Mouse (Mus musculus) C2C12 (cell line): ENCODE results near the gene Inpp5d. TPM values are rescaled to one million over a fixed set of nuclear protein-coding genes. Genes with fewer than 3 reads are reported as not detected.

Experiments used
- H3K27me3 ChIP-seq: one replicate; pipeline ENCODE4 v1.6.1; 2011; ENCODE audit not compliant: control insufficient read depth, insufficient read depth, insufficient read length
- H3K36me3 ChIP-seq: one replicate; pipeline ENCODE4 v1.6.1; 2011; ENCODE audit not compliant: control insufficient read depth, insufficient read depth
- H3K4me3 ChIP-seq: one replicate; pipeline ENCODE4 v1.5.1; 2011; ENCODE audit warnings: mild to moderate bottlenecking, control low read depth; ENCODE audit not compliant: poor library complexity, insufficient read depth, severe bottlenecking
- H3K79me2 ChIP-seq: one replicate; pipeline ENCODE4 v1.6.1; 2011; ENCODE audit not compliant: control insufficient read depth, insufficient read depth
- H3K79me3 ChIP-seq: one replicate; pipeline ENCODE4 v1.6.1; 2011; ENCODE audit warnings: low read depth, control low read depth
- H3ac ChIP-seq: one replicate; pipeline ENCODE3; 2011; ENCODE audit warnings: low read depth; ENCODE audit not compliant: control insufficient read depth, insufficient read length
- CEBPB ChIP-seq: IDR thresholded peaks from one replicate; pipeline ENCODE4 v1.6.1; 2011; ENCODE audit warnings: low read depth, mild to moderate bottlenecking, control low read depth, moderate library complexity
- CTCF ChIP-seq: IDR thresholded peaks from one replicate; pipeline ENCODE4 v1.5.1; 2011; ENCODE audit not compliant: control insufficient read depth, insufficient read depth, insufficient read length
- FOSL1 ChIP-seq: IDR thresholded peaks from one replicate; pipeline ENCODE4 v1.8.0; 2011; ENCODE audit warnings: mild to moderate bottlenecking, low read length; ENCODE audit not compliant: poor library complexity, insufficient read depth, severe bottlenecking
- MAX ChIP-seq: IDR thresholded peaks from one replicate; pipeline ENCODE4 v1.6.1; 2011; ENCODE audit warnings: mild to moderate bottlenecking, control low read depth
- MYOD1 ChIP-seq: IDR thresholded peaks from one replicate; pipeline ENCODE4 v1.6.1; 2011; ENCODE audit warnings: low read depth; ENCODE audit not compliant: control insufficient read depth, insufficient read length
- MYOG ChIP-seq: IDR thresholded peaks from one replicate; pipeline ENCODE4 v1.6.1; 2011; ENCODE audit not compliant: control insufficient read depth, insufficient read length; ENCODE audit errors: extremely low read depth
- USF1 ChIP-seq: IDR thresholded peaks from one replicate; pipeline ENCODE4 v1.6.1; 2011; ENCODE audit warnings: low read depth, mild to moderate bottlenecking, control low read depth, moderate library complexity
- polyA plus RNA-seq: library from polyadenylated mRNA; unstranded; fragments of >200 nt; fragmentation: generic; extraction: Trizol; gene quantifications from one replicate; pipeline ENCODE4 v1.2.1, GENCODE M21; 2012; ENCODE audit warnings: missing spikeins

Gene Inpp5d
- polyA plus RNA-seq, 1 experiment = 0.06 TPM

- Histone ChIP-seq H3K36me3 (no peaks in the 10 kb centered on the region), H3K79me3 (no peaks in the 10 kb centered on the region)
- TF ChIP-seq MAX (no peak), MYOD1 (no peak), USF1 (no peak), FOSL1 (no peak), CTCF (no peak), MYOG (no peak), CEBPB (no peak)
These were observed 22.9 kb downstream of the Inpp5d start for GRCm38 (mm10) chr1:87643016-87643415.

GRCm38 (mm10) chr1:87645041-87645440, 24.9 kb downstream of the Inpp5d start:
- no peak for TF ChIP-seq FOSL1
- no peak for TF ChIP-seq USF1
- TF ChIP-seq MYOG = no peak
- no peak for TF ChIP-seq CEBPB
- TF ChIP-seq CTCF = no peak
- no peak for TF ChIP-seq MAX
- TF ChIP-seq MYOD1 = no peak
- Histone ChIP-seq H3K4me3 (no peak overlapping the region), H3K27me3 (no peaks in the 10 kb centered on the region), H3K79me3 (no peaks in the 10 kb centered on the region), H3ac (no peak overlapping the region), H3K36me3 (no peaks in the 10 kb centered on the region), H3K79me2 (no peaks in the 10 kb centered on the region)

More at GRCm38 (mm10) chr1:87643016-87643415, 22.9 kb downstream of the Inpp5d start:
- Histone ChIP-seq H3K4me3 (no peak overlapping the region), H3K79me2 (no peaks in the 10 kb centered on the region), H3ac (no peak overlapping the region), H3K27me3 (no peaks in the 10 kb centered on the region)

- no peaks in the 10 kb centered on the region for H3K27me3 ChIP-seq
- H3K4me3 ChIP-seq = no peak overlapping the region
- H3ac ChIP-seq = no peak overlapping the region
- no peaks in the 10 kb centered on the region for H3K79me2 ChIP-seq
- no peaks in the 10 kb centered on the region for H3K79me3 ChIP-seq
- TF ChIP-seq CEBPB = no peak
- no peak for TF ChIP-seq USF1
- TF ChIP-seq CTCF = no peak
- no peak for TF ChIP-seq MAX
- TF ChIP-seq MYOD1 = no peak
- TF ChIP-seq MYOG = no peak
- no peak for TF ChIP-seq FOSL1
- H3K36me3 ChIP-seq = no peaks in the 10 kb centered on the region
These were observed 25.6 kb downstream of the Inpp5d start for GRCm38 (mm10) chr1:87645748-87646147.

DNA sequence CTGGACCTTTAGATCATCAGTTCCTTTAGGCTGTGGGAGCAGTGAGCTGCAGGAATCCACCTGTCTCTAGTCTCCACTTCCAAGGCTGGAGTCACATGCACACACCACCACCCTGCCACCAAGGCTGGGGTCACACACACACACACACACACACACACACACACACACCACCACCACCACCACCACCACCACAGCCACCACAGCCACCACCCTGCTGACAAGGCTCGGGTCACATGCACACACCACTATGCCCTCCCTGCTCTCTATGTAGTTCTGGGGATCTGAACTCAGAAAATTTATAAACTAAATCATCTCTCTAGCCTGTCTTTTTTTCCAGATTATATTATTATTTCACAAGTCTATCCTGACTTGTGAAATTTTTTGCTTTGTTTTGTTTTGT, 27.7 kb downstream of the Inpp5d start:
- no peaks in the 10 kb centered on the region for H3K27me3 ChIP-seq
- H3K79me3 ChIP-seq = no peaks in the 10 kb centered on the region
- no peaks in the 10 kb centered on the region for H3K36me3 ChIP-seq
- H3ac ChIP-seq = no peak overlapping the region
- no peak overlapping the region for H3K4me3 ChIP-seq
- TF ChIP-seq MYOG = no peak
- no peak for TF ChIP-seq FOSL1
- TF ChIP-seq MYOD1 = no peak
- TF ChIP-seq USF1 = no peak
- TF ChIP-seq MAX = no peak
- no peak for TF ChIP-seq CEBPB
- TF ChIP-seq CTCF = no peak
- H3K79me2 ChIP-seq = no peaks in the 10 kb centered on the region

GRCm38 (mm10) chr1:87648657-87649056, 28.5 kb downstream of the Inpp5d start:
- H3K36me3 ChIP-seq = no peaks in the 10 kb centered on the region
- no peaks in the 10 kb centered on the region for H3K27me3 ChIP-seq
- H3K79me2 ChIP-seq = no peaks in the 10 kb centered on the region
- H3K4me3 ChIP-seq = no peak overlapping the region
- no peak for TF ChIP-seq CEBPB
- no peak for TF ChIP-seq MYOG
- no peak for TF ChIP-seq CTCF
- no peak for TF ChIP-seq MAX
- no peak for TF ChIP-seq FOSL1
- TF ChIP-seq MYOD1 = no peak
- no peak for TF ChIP-seq USF1
- no peak overlapping the region for H3ac ChIP-seq
- no peaks in the 10 kb centered on the region for H3K79me3 ChIP-seq

- H3K27me3 ChIP-seq = no peaks in the 10 kb centered on the region
- H3K79me2 ChIP-seq = no peaks in the 10 kb centered on the region
- no peak overlapping the region for H3K4me3 ChIP-seq
- H3K36me3 ChIP-seq = no peaks in the 10 kb centered on the region
- H3ac ChIP-seq = no peak overlapping the region
- no peak for TF ChIP-seq MAX
- no peak for TF ChIP-seq FOSL1
- TF ChIP-seq MYOG = no peak
- no peak for TF ChIP-seq CTCF
- TF ChIP-seq CEBPB = no peak
- TF ChIP-seq USF1 = no peak
- H3K79me3 ChIP-seq = no peaks in the 10 kb centered on the region
These were observed 29.2 kb downstream of the Inpp5d start for GRCm38 (mm10) chr1:87649219-87649805.
